Mouse (Mus musculus) C2C12 (cell line): ENCODE measurements around the gene Bphl.

Experiments used
- CEBPB ChIP-seq: IDR thresholded peaks from one replicate; pipeline ENCODE4 v1.6.1; 2011; ENCODE audit warnings: low read depth, mild to moderate bottlenecking, control low read depth, moderate library complexity
- CTCF ChIP-seq: IDR thresholded peaks from one replicate; pipeline ENCODE4 v1.5.1; 2011; ENCODE audit not compliant: control insufficient read depth, insufficient read depth, insufficient read length

- TF ChIP-seq CTCF (no peak), CEBPB (no peak)
Observed at GRCm38 (mm10) chr13:34105364-34105763, 68.0 kb downstream of the Bphl start.
